Mouse (Mus musculus) adrenal gland, postnatal 14 days (tissue): ENCODE data around the gene Tbc1d17. TPM values are rescaled to one million over a fixed set of nuclear protein-coding genes. Genes with fewer than 3 reads are reported as not detected.

Experiments
- DNase-seq: peaks from one replicate; pipeline ENCODE4 v3.0.0; 2021; ENCODE audit warnings: mixed read lengths
- total RNA-seq: library from RNA; stranded (reverse); gene quantifications from 2 replicates; pipeline ENCODE4 v1.2.3, GENCODE M21; 2021

The Tbc1d17 gene
- total RNA-seq, 1 experiment from 2014 or later = 58.8 TPM

DNA sequence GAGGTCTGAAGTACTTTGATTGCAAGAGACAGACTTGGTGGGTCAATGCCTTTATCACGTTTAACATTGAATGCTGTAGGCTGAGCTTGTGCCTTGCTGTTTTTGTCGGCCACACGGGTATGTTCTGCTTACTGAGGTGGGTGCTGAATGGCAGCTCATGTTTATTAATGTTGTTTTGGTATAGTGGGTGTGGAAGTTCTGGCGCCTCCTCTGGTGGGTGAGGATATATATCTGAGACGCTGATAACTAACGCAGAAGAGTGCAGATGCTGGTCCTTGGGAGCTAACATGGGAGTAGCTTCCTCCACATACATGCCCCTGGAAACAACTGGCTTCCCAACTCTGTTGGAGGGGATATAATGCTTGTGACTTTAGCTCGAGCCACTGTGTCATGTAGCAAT lies 25.5 kb downstream of the Tbc1d17 start:
- DNase-seq = peak; percentile 3

DNA sequence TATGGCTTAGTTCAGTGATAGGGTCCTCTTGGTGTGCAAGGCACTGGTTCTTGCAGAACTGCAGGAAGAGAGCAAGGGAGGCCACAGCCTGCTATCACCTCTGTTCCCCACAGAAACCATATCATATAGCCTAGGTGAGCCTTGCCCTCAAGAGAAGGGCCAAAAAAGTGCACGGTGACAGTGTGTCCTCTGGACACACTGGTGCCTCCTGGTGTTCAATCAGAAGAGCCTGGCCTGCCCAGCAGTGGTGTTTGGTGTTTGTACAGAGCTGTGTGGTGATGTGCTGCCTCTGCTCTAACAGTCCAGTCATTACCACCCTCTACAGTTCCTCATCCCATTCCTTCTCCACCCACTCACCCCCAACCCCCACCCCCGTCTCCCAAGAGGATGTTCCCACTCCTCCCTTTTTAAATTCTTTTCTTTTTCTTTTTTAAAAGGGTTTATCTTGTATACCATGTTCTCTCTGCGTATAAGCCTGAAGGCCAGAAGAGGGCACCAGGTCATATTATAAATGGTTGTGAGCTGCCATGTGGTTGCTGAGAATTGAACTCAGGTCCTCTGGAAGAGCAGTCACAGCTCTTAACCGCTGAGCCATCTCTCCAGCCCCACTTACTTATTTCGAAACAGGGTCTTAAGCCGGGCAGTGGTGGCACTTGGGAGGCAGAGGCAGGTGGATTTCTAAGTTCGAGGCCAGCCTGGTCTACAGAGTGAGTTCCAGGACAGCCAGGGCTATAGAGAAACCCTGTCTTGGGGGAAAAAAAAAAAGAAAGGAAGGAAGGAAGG lies 27.0 kb downstream of the Tbc1d17 start:
- peak; percentile 5 for DNase-seq

GRCm38 (mm10) chr7:44820525-44820924 lies 28.4 kb downstream of the Tbc1d17 start:
- no peak for DNase-seq

DNA sequence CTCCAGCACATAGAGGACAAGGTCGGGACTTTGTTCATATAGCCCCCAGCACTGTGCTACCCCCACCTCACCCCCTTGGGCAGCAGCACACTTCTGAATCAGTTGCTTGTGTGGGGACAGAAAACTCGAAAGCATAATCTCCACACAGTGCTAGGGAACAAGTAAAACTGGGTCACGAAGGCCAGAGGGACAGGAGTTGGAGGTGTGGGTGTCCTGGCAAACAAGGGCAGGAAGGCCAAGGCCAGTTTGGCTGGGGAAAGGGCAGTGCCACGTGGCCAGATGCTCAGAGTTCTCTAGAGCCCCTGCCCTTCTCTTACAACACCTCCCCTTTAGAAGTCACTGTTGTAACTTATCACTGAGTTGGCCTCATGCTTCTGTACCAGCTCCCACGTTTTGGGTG lies 29.0 kb downstream of the Tbc1d17 start:
- DNase-seq = peak; percentile 69

- peak; percentile 2 for DNase-seq
These were observed 29.5 kb downstream of the Tbc1d17 start for GRCm38 (mm10) chr7:44819391-44819790.

DNA sequence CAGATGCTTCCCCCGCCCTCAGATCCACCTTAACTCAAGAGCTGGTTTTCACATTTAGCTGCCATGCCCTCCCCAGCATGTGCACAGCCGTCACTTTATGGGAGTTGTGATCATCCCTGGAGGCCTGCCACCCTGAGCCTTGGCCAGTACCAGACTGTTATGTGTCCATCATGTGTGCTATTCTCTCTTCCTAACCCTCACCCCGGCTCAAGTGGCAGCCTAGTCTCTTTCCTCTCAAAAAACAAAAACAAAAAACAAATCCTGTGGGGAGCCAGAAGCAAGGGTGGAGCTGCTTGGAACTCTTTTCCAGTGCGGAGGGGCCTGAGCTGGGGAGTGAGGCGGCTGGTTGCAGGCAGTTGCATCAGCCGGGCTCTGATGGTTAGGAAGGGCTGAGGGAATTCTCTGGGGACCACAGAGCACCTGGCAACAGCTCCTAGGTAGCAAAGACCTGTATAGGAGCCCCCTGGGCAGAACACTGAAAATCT lies 30.1 kb downstream of the Tbc1d17 start:
- peak; percentile 74 for DNase-seq

GRCm38 (mm10) chr7:44818164-44818563 lies 30.7 kb downstream of the Tbc1d17 start:
- peak; percentile 13 for DNase-seq

GRCm38 (mm10) chr7:44817441-44817840 lies 31.4 kb downstream of the Tbc1d17 start:
- DNase-seq = peak; percentile 5

DNA sequence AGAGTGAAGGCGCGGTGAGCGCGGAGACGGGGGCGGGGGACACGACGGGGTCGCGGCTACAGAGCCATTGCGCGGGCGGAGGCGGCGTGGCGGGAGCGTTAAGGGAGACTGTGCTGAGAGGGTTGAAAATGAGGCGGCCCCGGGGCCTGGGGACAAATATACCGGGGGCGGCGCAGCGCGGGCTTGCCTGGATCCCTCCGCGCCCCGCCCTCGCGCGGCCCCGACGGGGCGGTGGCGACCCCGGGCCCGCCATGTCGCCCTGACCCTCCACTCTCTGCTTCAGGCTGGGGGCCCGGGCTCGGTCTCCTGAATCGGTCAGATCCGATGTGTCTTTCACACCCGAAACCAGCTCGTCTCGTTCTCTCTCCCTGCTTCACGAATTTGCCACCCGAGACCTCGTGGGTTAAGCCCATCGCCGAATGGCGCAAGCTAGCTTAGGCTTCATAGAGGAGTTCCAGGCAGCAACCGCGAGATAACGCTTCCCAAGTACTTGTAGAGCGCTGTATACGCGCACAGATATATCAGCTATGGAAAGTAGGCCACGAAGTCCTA lies 32.3 kb downstream of the Tbc1d17 start, which contains the start of gene Atf5:
Atf5 (minus strand) TSS at position 189 of the 552 bp plus-strand sequence.
- DNase-seq = peak; percentile 82

- DNase-seq = peak; percentile 100
These were observed 33.0 kb downstream of the Tbc1d17 start, which contains the start of the genes Nup62 and Il4i1 for GRCm38 (mm10) chr7:44815721-44816469. Gene Nup62, plus strand, starts transcription at chr7:44816088. Gene Il4i1, plus strand, starts transcription at chr7:44816387.

DNA sequence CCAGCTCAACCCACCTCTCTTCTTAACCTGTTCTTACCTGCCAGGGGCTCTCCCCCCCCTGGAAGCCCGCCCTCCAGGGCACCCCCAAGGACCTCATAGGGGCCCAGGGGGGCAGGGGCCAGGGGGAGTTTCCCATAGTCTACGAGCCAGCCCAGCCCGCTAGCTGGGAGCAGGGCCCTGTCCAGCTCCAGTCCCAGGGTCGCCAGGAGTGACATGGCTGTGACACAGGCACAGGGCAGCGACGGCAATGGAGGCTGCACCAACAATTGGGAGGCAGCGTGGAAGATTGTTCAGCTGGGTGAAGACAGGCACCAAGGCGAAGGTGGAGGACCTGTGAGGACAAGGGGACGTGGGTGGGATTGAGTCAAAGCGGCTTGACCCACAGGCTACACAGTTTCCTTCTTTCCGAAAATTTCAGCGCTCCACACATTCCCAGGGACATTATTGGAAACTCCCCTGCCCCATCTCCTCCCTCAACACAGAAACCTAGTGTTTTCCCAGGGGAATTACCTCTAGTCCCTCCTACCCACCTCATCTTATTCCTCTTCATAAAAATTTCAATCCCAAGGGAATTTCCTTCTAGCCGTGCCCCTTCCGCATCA lies 33.8 kb downstream of the Tbc1d17 start:
- DNase-seq = no peak

DNA sequence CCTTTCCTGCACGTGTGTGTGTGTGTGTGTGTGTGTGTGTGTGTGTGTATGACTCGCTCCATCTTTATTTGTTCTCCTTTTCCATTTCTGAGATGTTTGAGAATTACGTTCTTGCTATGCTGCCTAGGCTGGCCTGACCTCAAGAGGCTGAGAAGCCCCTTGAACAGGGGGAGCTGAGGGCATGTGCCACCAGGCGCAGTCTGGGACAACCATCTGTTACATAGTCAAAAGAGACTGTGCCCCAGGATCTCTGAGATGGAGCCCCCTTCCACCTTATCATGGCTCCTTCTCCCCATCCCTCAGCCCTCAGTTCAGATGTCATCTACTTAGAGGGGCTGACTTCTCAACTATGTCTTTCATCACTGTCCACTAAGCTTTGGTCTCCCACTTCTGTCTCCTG lies 34.5 kb downstream of the Tbc1d17 start:
- no peak for DNase-seq

- DNase-seq = no peak
These were observed 34.9 kb downstream of the Tbc1d17 start for GRCm38 (mm10) chr7:44813985-44814384.

GRCm38 (mm10) chr7:44812651-44813325 lies 36.1 kb downstream of the Tbc1d17 start:
- DNase-seq = no peak

- no peak for DNase-seq
These were observed 37.9 kb downstream of the Tbc1d17 start for GRCm38 (mm10) chr7:44810819-44811557.

DNA sequence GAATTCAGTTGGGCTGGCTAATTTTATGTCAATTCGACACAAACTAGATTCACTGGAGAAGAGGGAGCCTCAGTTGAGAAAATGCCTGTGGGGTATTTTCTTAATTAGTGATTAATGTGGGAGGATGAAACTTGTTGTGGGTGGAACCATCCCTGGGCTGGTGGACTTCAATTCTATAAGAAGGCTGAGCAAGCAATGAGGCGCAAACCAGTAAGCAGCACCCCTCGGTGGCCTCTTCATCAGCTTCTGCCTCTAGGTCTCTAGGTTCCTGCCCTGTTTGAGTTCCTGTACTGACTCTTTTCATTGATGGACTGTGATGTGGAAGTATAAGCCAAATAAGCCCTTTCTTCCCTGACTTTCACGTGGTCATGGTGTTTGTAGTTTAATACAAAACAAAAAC lies 38.5 kb downstream of the Tbc1d17 start:
- DNase-seq = no peak

GRCm38 (mm10) chr7:44809466-44809865 lies 39.4 kb downstream of the Tbc1d17 start:
- DNase-seq = no peak

GRCm38 (mm10) chr7:44808927-44809326 lies 40.0 kb downstream of the Tbc1d17 start:
- no peak for DNase-seq

GRCm38 (mm10) chr7:44792781-44793180 lies 56.1 kb downstream of the Tbc1d17 start:
- no peak for DNase-seq

DNA sequence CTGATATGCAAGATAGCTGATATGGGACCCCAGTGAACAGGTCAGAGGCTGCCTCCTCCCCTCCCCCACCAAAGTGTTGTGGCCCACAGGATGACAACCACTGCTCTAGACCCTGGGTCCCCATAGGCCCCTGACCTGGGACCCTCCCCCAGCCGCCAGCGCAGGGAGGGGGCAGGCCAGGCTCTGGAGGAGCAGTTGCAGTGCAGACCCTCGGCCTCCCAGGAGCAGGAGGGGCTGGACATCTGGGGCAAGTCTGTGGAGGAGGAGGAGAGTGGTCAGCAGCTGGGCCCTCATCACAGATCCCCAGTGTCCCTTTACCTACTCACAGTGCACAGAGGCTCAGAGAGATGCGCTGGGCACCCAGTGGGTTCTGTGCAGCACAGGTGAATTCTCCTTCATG lies 58.8 kb downstream of the Tbc1d17 start:
- no peak for DNase-seq

- no peak for DNase-seq
These were observed 59.3 kb downstream of the Tbc1d17 start for GRCm38 (mm10) chr7:44789531-44789930.
